14 mouse cellular contexts compared by ENCODE assay signal in genomic region chr16:24465633-24466032, GRCm38 (mm10).
DNase-seq lines count a peak whose midpoint lies in the region; ATAC-seq and TF ChIP-seq lines count a peak whose summit lies in the region.
"Had no signal": no experiment of that assay in that cellular context is flagged by ENCODE, and none has a peak within 500 bp of the region (broad histone marks: within the 10 kb centered on the region; RNA-seq: fewer than 3 reads in every experiment).

No protein-coding gene starts in this region.

- H3K9me3 ChIP-seq in kidney, embryonic 16.5 days (ENCODE audit: low read length) = no peaks in the 10 kb centered on the region
- H3K9me3 ChIP-seq in forebrain, embryonic 16.5 days (ENCODE audit: control insufficient read depth, low read length) = no peaks in the 10 kb centered on the region
- H3K9me3 ChIP-seq: midbrain, embryonic 12.5 days had no signal

- no peak overlapping the region for H3K4me3 ChIP-seq in kidney, embryonic 16.5 days (ENCODE audit: low read length)
- no peak overlapping the region for H3K4me3 ChIP-seq in left cerebral cortex, adult 2 months
- no peak overlapping the region for H3K4me3 ChIP-seq in forebrain, embryonic 16.5 days (replicated peaks; ENCODE audit: low read length)
- H3K4me3 ChIP-seq: midbrain, embryonic 12.5 days had no signal

- H3K36me3 ChIP-seq in kidney, embryonic 16.5 days (ENCODE audit: insufficient read depth, low read length) = peaks cover 3% of the 10 kb centered on the region; the same call in 1 of the 2 replicates
- no peaks in the 10 kb centered on the region for H3K36me3 ChIP-seq in forebrain, embryonic 16.5 days (ENCODE audit: control insufficient read depth, insufficient read depth)
- H3K36me3 ChIP-seq: midbrain, embryonic 12.5 days had no signal

- no peak overlapping the region for H3K4me2 ChIP-seq in kidney, embryonic 16.5 days (replicated peaks; ENCODE audit: low read depth, low read length)
- no peak overlapping the region for H3K4me2 ChIP-seq in forebrain, embryonic 16.5 days (ENCODE audit: low read length)
- H3K4me2 ChIP-seq: hindbrain, embryonic 14.5 days; midbrain, embryonic 12.5 days had no signal

- peaks cover 22% of the 10 kb centered on the region for H3K4me1 ChIP-seq in kidney, embryonic 16.5 days (ENCODE audit: insufficient read depth, low read length)
- H3K4me1 ChIP-seq in forebrain, embryonic 16.5 days (replicated peaks; ENCODE audit: control insufficient read depth, insufficient read depth, low read length) = 0 out of 2 replicates have a peak, but pooled peaks cover 3% of the 10 kb centered on the region
- H3K4me1 ChIP-seq: midbrain, embryonic 12.5 days had no signal

- no peak overlapping the region for H3K27ac ChIP-seq in kidney, embryonic 16.5 days (ENCODE audit: low read length)
- H3K27ac ChIP-seq in left cerebral cortex, adult 2 months = no peak overlapping the region
- no peak overlapping the region for H3K27ac ChIP-seq in forebrain, embryonic 16.5 days (ENCODE audit: low read length)
- H3K27ac ChIP-seq: hindbrain, embryonic 14.5 days; midbrain, embryonic 12.5 days had no signal

- no peak for TF ChIP-seq CTCF in left cerebral cortex, adult 2 months (IDR thresholded peaks at IDR 0.05)

- DNase-seq in adrenal gland, postnatal 25 days = peak; percentile 18
- DNase-seq in adrenal gland, adult 18-20 months (ENCODE audit: low spot score in 2 of 2) = no peak
- peak; percentile 57 for DNase-seq in kidney, adult 18-20 months
- peak; percentile 58 to 65 for DNase-seq in cerebellum, adult 18-20 months
- peak; percentile 73 for DNase-seq in kidney, adult 9 months
- no peak for DNase-seq in left cerebral cortex, adult 2 months (ENCODE audit: extremely low spot score in 1 of 2, low spot score in 2 of 2)
- DNase-seq: gastrocnemius, postnatal 10 days; lung, adult 2 months had no signal

- H3K27me3 ChIP-seq in kidney, embryonic 16.5 days (ENCODE audit: insufficient read depth, low read length) = no peaks in the 10 kb centered on the region
- H3K27me3 ChIP-seq in forebrain, embryonic 16.5 days (replicated peaks; ENCODE audit: control insufficient read depth, insufficient read depth, low read length) = no peaks in the 10 kb centered on the region
- H3K27me3 ChIP-seq: midbrain, embryonic 12.5 days had no signal

- H3K9ac ChIP-seq in kidney, embryonic 16.5 days (replicated peaks; ENCODE audit: low read length) = no peak overlapping the region
- H3K9ac ChIP-seq in forebrain, embryonic 16.5 days (replicated peaks; ENCODE audit: low read depth, low read length) = no peak overlapping the region
- H3K9ac ChIP-seq: hindbrain, embryonic 14.5 days; midbrain, embryonic 12.5 days had no signal

- ATAC-seq in kidney, embryonic 16.5 days (ENCODE audit: low FRiP score, low TSS enrichment) = no peak
- ATAC-seq in forebrain, embryonic 16.5 days = no peak
- ATAC-seq: activated CD4-positive, CD25-positive, alpha-beta regulatory T cell, adult 4 months; forebrain, embryonic 14.5 days had no signal

- intact Hi-C loops in left cerebral cortex, adult 2 months (cut with DNase I) = no loop called here

- 93% methylated on average over 5 of the region's 5 CpGs for WGBS in kidney, embryonic 16.5 days
- WGBS in forebrain, embryonic 16.5 days = 87% methylated on average over 5 of the region's 5 CpGs

Comparison
In these comparisons a context has a peak if more than half of its experiments do, and no peak if none do; other contexts are left out.
1. DNase-seq: peak in adrenal gland, postnatal 25 days (single experiment), kidney, adult 18-20 months (single experiment), cerebellum, adult 18-20 months (2 of 2) and kidney, adult 9 months (single experiment); none in adrenal gland, adult 18-20 months (0 of 2) and left cerebral cortex, adult 2 months (0 of 2).